Mouse (Mus musculus) embryo, embryonic 9.5 days (tissue): Measurements from ENCODE around the gene Fut1.

Source experiments
- DNase-seq: peaks from one replicate; pipeline ENCODE4 v3.0.0-alpha.2; 2017; ENCODE audit errors: extremely low spot score

Fut1 gene

GRCm38 (mm10) chr7:45598960-45599879 lies 17.9 kb upstream of the Fut1 start:
- no peak for DNase-seq

- no peak for DNase-seq
Measured at GRCm38 (mm10) chr7:45605704-45606289, 11.3 kb upstream of the Fut1 start.

GRCm38 (mm10) chr7:45609511-45609910 lies 7.6 kb upstream of the Fut1 start:
- no peak for DNase-seq

- no peak for DNase-seq
Measured at GRCm38 (mm10) chr7:45616277-45616676, 812 bp upstream of the Fut1 start.

- no peak for DNase-seq
Measured at GRCm38 (mm10) chr7:45618316-45618715, 1.2 kb downstream of the Fut1 start.

- no peak for DNase-seq
Measured at GRCm38 (mm10) chr7:45619592-45619991, 2.5 kb downstream of the Fut1 start.

- no peak for DNase-seq
Measured at GRCm38 (mm10) chr7:45621443-45621842, 4.4 kb downstream of the Fut1 start, which contains the start of gene Izumo1. Gene Izumo1, plus strand, starts transcription at chr7:45621811.

GRCm38 (mm10) chr7:45623507-45623906 lies 6.4 kb downstream of the Fut1 start:
- DNase-seq = no peak

- no peak for DNase-seq
Measured at GRCm38 (mm10) chr7:45624718-45625117, 7.6 kb downstream of the Fut1 start.

GRCm38 (mm10) chr7:45625481-45625880 lies 8.4 kb downstream of the Fut1 start:
- DNase-seq = no peak

GRCm38 (mm10) chr7:45626571-45627076 lies 9.5 kb downstream of the Fut1 start:
- DNase-seq = no peak

- no peak for DNase-seq
Measured at GRCm38 (mm10) chr7:45627261-45627660, 10.2 kb downstream of the Fut1 start, which contains the start of gene Rasip1. Gene Rasip1, plus strand, starts transcription at chr7:45627488.

GRCm38 (mm10) chr7:45628364-45629294 lies 11.5 kb downstream of the Fut1 start:
- peak; percentile 83 for DNase-seq

- DNase-seq = no peak
Measured at GRCm38 (mm10) chr7:45630064-45630907, 13.2 kb downstream of the Fut1 start.

GRCm38 (mm10) chr7:45632499-45632898 lies 15.4 kb downstream of the Fut1 start:
- DNase-seq = no peak

GRCm38 (mm10) chr7:45634946-45635681 lies 18.0 kb downstream of the Fut1 start:
- DNase-seq = no peak

- DNase-seq = no peak
Measured at GRCm38 (mm10) chr7:45635711-45636688, 18.9 kb downstream of the Fut1 start.

GRCm38 (mm10) chr7:45637710-45638109 lies 20.6 kb downstream of the Fut1 start:
- DNase-seq = no peak
